In genomic region chr6:48626984-48627383, GRCm38 (mm10) we compare ENCODE assay signal across 9 mouse cellular contexts. TPM values are rescaled to one million over a fixed set of nuclear protein-coding genes. Genes with fewer than 3 reads are reported as not detected.
DNase-seq lines count a peak whose midpoint lies in the region; ATAC-seq lines count a peak whose summit lies in the region.
"Had no signal": no experiment of that assay in that cellular context is flagged by ENCODE, and none has a peak within 500 bp of the region (broad histone marks: within the 10 kb centered on the region; RNA-seq: fewer than 3 reads in every experiment).

No protein-coding gene starts in this region.

- peak; percentile 31; the same call in 1 of the 2 replicates for ATAC-seq in hindbrain, embryonic 13.5 days (ENCODE audit: low FRiP score)
- no peak for ATAC-seq in erythroid progenitor cell, adult 5-6 weeks (replicated peaks; ENCODE audit: low FRiP score, poor library complexity, severe bottlenecking)

- H3K9me3 ChIP-seq in hindbrain, embryonic 13.5 days = no peaks in the 10 kb centered on the region

- H3K27ac ChIP-seq in hindbrain, embryonic 13.5 days = no peak overlapping the region
- H3K27ac ChIP-seq: macrophage had no signal

- peak; percentile 52 to 53 for DNase-seq in adrenal gland, adult 18-20 months (ENCODE audit: low spot score in 2 of 2)
- peak; percentile 72 for DNase-seq in cerebellum, adult 9-11 months
- peak; percentile 73 to 76 for DNase-seq in frontal cortex, postnatal 36 days (ENCODE audit: low spot score in 2 of 2)
- DNase-seq in layer of hippocampus, postnatal 25 days (ENCODE audit: extremely low spot score in 1 of 2, low spot score in 1 of 2) = peak; percentile 46 to 56
- peak; percentile 48 for DNase-seq in lung, postnatal 10 days
- DNase-seq in right cerebral cortex, postnatal 14 days = peak; percentile 67

- peak overlapping the region; percentile 69 for H3K9ac ChIP-seq in hindbrain, embryonic 13.5 days

- H3K4me2 ChIP-seq in hindbrain, embryonic 13.5 days = peak overlapping the region; percentile 75

- H3K4me1 ChIP-seq in hindbrain, embryonic 13.5 days (replicated peaks) = peaks cover 28% of the 10 kb centered on the region

- WGBS in hindbrain, embryonic 13.5 days = under 1% methylated on average over 32 of the region's 32 CpGs

- H3K36me3 ChIP-seq in hindbrain, embryonic 13.5 days = peaks cover 7% of the 10 kb centered on the region; the same call in 1 of the 2 replicates

- peaks cover 55% of the 10 kb centered on the region for H3K27me3 ChIP-seq in hindbrain, embryonic 13.5 days

- H3K4me3 ChIP-seq in hindbrain, embryonic 13.5 days = peak overlapping the region; percentile 53

RNA-seq across cellular contexts. Expression of gene AI854703, which starts 0.4 kb away (rescaled TPM):
- 1 to 10 TPM; 2.6 to 3.0 TPM for total RNA-seq in adrenal gland, adult 18-20 months (2021)
- 13.1 and 13.2 TPM in 2 replicates for polyA plus RNA-seq in hindbrain, embryonic 13.5 days (2015; fragmentation: Nextera tagmentation; extraction: Ambion mirVana)
- 10 to 100 TPM; 12.7 to 14.4 TPM for total RNA-seq in layer of hippocampus, postnatal 25 days (2021)
- total RNA-seq in erythroid progenitor cell, adult 5-6 weeks (2015; ENCODE audit: low replicate concordance) = not detected in 2 replicates
- not detected in 2 replicates for total RNA-seq in erythroid progenitor cell, adult 5-6 weeks (2017; ENCODE audit: low replicate concordance)

RNA-seq across cellular contexts. Expression of gene Gimap8, which starts 20.1 kb away (rescaled TPM):
- total RNA-seq in adrenal gland, adult 18-20 months (2021) = 10 to 100 TPM in 1 of 2 experiments, 1 to 10 TPM in 1; 9.2 to 10.9 TPM
- 0.47 and 0.85 TPM in 2 replicates for polyA plus RNA-seq in hindbrain, embryonic 13.5 days (2015; fragmentation: Nextera tagmentation; extraction: Ambion mirVana)
- under 1 TPM; 0.64 to 0.66 TPM for total RNA-seq in layer of hippocampus, postnatal 25 days (2021)
- 1.8 and 7.5 TPM in 2 replicates for total RNA-seq in erythroid progenitor cell, adult 5-6 weeks (2015; ENCODE audit: low replicate concordance)
- 1.8 and 6.7 TPM in 2 replicates for total RNA-seq in erythroid progenitor cell, adult 5-6 weeks (2017; ENCODE audit: low replicate concordance)

RNA-seq across cellular contexts. Expression of gene Zfp775, which starts 25.1 kb away (rescaled TPM):
- 1 to 10 TPM; 8.2 to 9.4 TPM for total RNA-seq in adrenal gland, adult 18-20 months (2021)
- 14.7 and 15.0 TPM in 2 replicates for polyA plus RNA-seq in hindbrain, embryonic 13.5 days (2015; fragmentation: Nextera tagmentation; extraction: Ambion mirVana)
- 1 to 10 TPM; 7.4 to 7.6 TPM for total RNA-seq in layer of hippocampus, postnatal 25 days (2021)
- not detected in 2 replicates for total RNA-seq in erythroid progenitor cell, adult 5-6 weeks (2015; ENCODE audit: low replicate concordance)
- total RNA-seq in erythroid progenitor cell, adult 5-6 weeks (2017; ENCODE audit: low replicate concordance) = 0.15 TPM in 1 of 2 replicates, not detected in the other

RNA-seq across cellular contexts. Expression of gene Gm44965, which starts 33.2 kb away (rescaled TPM):
- total RNA-seq in adrenal gland, adult 18-20 months (2021) = not detected
- not detected in 2 replicates for polyA plus RNA-seq in hindbrain, embryonic 13.5 days (2015; fragmentation: Nextera tagmentation; extraction: Ambion mirVana)
- total RNA-seq in layer of hippocampus, postnatal 25 days (2021) = not detected
- not detected in 2 replicates for total RNA-seq in erythroid progenitor cell, adult 5-6 weeks (2015; ENCODE audit: low replicate concordance)
- total RNA-seq in erythroid progenitor cell, adult 5-6 weeks (2017; ENCODE audit: low replicate concordance) = not detected in 2 replicates
- polyA plus RNA-seq: macrophage had no signal

RNA-seq across cellular contexts. Expression of gene Repin1, which starts 33.3 kb away (rescaled TPM):
- total RNA-seq in adrenal gland, adult 18-20 months (2021) = 10 to 100 TPM; 67.2 to 77.6 TPM
- 39.3 and 41.8 TPM in 2 replicates for polyA plus RNA-seq in hindbrain, embryonic 13.5 days (2015; fragmentation: Nextera tagmentation; extraction: Ambion mirVana)
- total RNA-seq in layer of hippocampus, postnatal 25 days (2021) = 10 to 100 TPM; 40.4 to 46.9 TPM
- not detected in 2 replicates for total RNA-seq in erythroid progenitor cell, adult 5-6 weeks (2015; ENCODE audit: low replicate concordance)
- total RNA-seq in erythroid progenitor cell, adult 5-6 weeks (2017; ENCODE audit: low replicate concordance) = 0.77 and 1.7 TPM in 2 replicates

Comparison
In these comparisons a context has a peak if more than half of its experiments do, and no peak if none do; other contexts are left out.
1. RNA of gene Zfp775, which starts 25.1 kb away (total RNA-seq): 8.2 to 9.4 TPM in adrenal gland, adult 18-20 months and 7.4 to 7.6 TPM in layer of hippocampus, postnatal 25 days; 0.15 TPM in erythroid progenitor cell, adult 5-6 weeks; every median in the first group is over 4 times any median in the second.
2. Peak in every context shown above with its lines, with median percentiles within 50 percentile points of each other: DNase-seq.